Mouse (Mus musculus) liver, embryonic 12.5 days (tissue): Measurements from ENCODE around the gene Dnah2. TPM values are rescaled to one million over a fixed set of nuclear protein-coding genes. Genes with fewer than 3 reads are reported as not detected.
"Not testable (repeated sequence)": the region's sequence is repeated elsewhere in the genome, so short reads cannot be mapped to it uniquely, and the experiment has no call there.

Experiments used
- ATAC-seq: fragments of 200-750 bp; cut with Nextera tagmentation; 2 replicates; pipeline ENCODE4 v1.8.0; 2017; ENCODE audit warnings: moderate number of reproducible peaks, mild to moderate bottlenecking, moderate library complexity
- H3K27ac ChIP-seq: fragments of 300-500 bp; sonication (generic); 2 replicates; pipeline ENCODE4 v1.5.1; 2016; ENCODE audit warnings: mild to moderate bottlenecking
- H3K27me3 ChIP-seq: fragments of 300-500 bp; sonication (generic); replicated peaks from 2 replicates; pipeline ENCODE4 v1.6.1; 2016; ENCODE audit warnings: mild to moderate bottlenecking, moderate library complexity
- H3K36me3 ChIP-seq: fragments of 300-500 bp; sonication (generic); 2 replicates; pipeline ENCODE4 v1.6.1; 2016; ENCODE audit warnings: mild to moderate bottlenecking, moderate library complexity
- H3K4me1 ChIP-seq: fragments of 300-500 bp; sonication (generic); 2 replicates; pipeline ENCODE4 v1.6.1; 2016
- H3K4me2 ChIP-seq: fragments of 300-500 bp; sonication (generic); 2 replicates; pipeline ENCODE4 v1.6.1; 2016; ENCODE audit warnings: mild to moderate bottlenecking, moderate library complexity
- H3K4me3 ChIP-seq: fragments of 300-500 bp; sonication (generic); 2 replicates; pipeline ENCODE4 v1.5.1; 2016; ENCODE audit warnings: mild to moderate bottlenecking, moderate library complexity
- H3K9ac ChIP-seq: fragments of 300-500 bp; sonication (generic); 2 replicates; pipeline ENCODE4 v1.6.1; 2016; ENCODE audit warnings: mild to moderate bottlenecking, moderate library complexity
- H3K9me3 ChIP-seq: fragments of 300-500 bp; sonication (generic); replicated peaks from 2 replicates; pipeline ENCODE4 v1.6.1; 2016; ENCODE audit warnings: mild to moderate bottlenecking, moderate library complexity
- WGBS: fragments of 180-500 bp; shearing (Covaris S2); methylation state at CpG from one replicate; pipeline ENCODE4 v1.1.7; 2016; ENCODE audit not compliant: insufficient replicate concordance; 5-methylcytosine and 5-hydroxymethylcytosine counted together
- polyA plus RNA-seq: library from polyadenylated mRNA; unstranded; fragments of >200 nt; fragmentation: Nextera tagmentation; extraction: Ambion mirVana; gene quantifications from 2 replicates; pipeline ENCODE4 v1.2.1, GENCODE M21; 2016

The Dnah2 gene
- polyA plus RNA-seq, 1 experiment from 2014 or later, result 0.06 TPM

DNA sequence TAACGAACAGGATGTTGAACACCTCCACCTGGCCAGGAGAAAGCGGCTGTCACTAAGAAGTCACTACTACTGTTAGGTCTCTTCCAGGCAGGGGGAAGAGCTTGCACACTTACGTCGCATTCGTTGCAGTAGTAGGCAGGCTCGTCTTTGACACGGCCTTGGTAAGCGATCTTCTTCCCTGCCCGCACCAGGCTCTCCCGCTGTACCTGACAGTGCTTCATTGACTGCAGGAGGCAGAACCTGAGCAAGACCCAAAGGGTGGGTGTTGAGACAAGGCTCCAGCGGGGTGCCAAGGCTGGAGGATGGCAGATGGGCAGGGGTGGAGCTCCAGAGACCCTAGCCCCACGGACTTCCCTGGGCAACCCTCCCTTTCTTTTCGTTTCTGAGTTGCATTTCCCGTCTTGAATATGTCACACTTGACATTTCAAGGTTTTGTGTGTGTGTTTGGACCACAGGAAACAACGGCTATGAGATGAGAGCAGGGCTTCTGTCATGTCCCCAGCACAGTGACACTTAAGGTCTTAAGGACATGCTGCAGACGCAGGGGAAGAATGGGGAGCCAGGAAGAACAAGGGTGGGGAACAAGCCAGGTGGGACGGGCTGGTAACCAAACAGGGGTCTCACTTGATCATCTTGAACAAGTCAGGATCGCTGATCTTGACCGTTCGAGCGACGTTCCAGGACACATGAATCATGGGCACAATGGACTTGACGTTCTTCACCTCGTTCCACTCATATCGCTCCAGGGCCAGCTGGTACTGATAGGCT is 148.6 kb downstream of the Dnah2 start:
- H3K4me1 ChIP-seq, result peaks cover 46% of the 10 kb centered on the region
- peak overlapping the region; percentile 44 for H3K4me2 ChIP-seq
- H3K36me3 ChIP-seq, result peaks cover 59% of the 10 kb centered on the region
- no peaks in the 10 kb centered on the region for H3K9me3 ChIP-seq
- no peak overlapping the region for H3K4me3 ChIP-seq
- 80% methylated on average over 25 of the region's 25 CpGs for WGBS
- no peak for ATAC-seq
- peaks cover 8% of the 10 kb centered on the region; the same call in 1 of the 2 replicates for H3K27me3 ChIP-seq
- H3K9ac ChIP-seq, result no peak overlapping the region
- no peak overlapping the region for H3K27ac ChIP-seq

- peaks cover 8% of the 10 kb centered on the region; the same call in 1 of the 2 replicates for H3K27me3 ChIP-seq
- H3K36me3 ChIP-seq, result peaks cover 51% of the 10 kb centered on the region
- ATAC-seq, result no peak
- peak overlapping the region; percentile 94 for H3K4me2 ChIP-seq
- peak overlapping the region; percentile 6; the same call in 1 of the 2 replicates for H3K4me3 ChIP-seq
- no peak overlapping the region for H3K27ac ChIP-seq
- 64% methylated on average over 61 of the region's 66 CpGs for WGBS
- no peaks in the 10 kb centered on the region for H3K9me3 ChIP-seq
- H3K9ac ChIP-seq, result no peak overlapping the region
- peaks cover 48% of the 10 kb centered on the region for H3K4me1 ChIP-seq
Measured at GRCm38 (mm10) chr11:69399201-69400082, 149.5 kb downstream of the Dnah2 start.

- Histone ChIP-seq H3K27me3 (peaks cover 8% of the 10 kb centered on the region; the same call in 1 of the 2 replicates), H3K4me1 (peaks cover 52% of the 10 kb centered on the region), H3K36me3 (peaks cover 43% of the 10 kb centered on the region), H3K27ac (peak overlapping the region; percentile 95), H3K4me2 (peak overlapping the region; percentile 94), H3K9me3 (no peaks in the 10 kb centered on the region), H3K4me3 (peak overlapping the region; percentile 79; the same call in 1 of the 2 replicates), H3K9ac (peak overlapping the region; percentile 59; the same call in 1 of the 2 replicates)
- 43% methylated on average over 21 of the region's 21 CpGs for WGBS
- ATAC-seq, result no peak
Measured at GRCm38 (mm10) chr11:69398486-69399200, 150.3 kb downstream of the Dnah2 start.

GRCm38 (mm10) chr11:69398059-69398458 is 150.9 kb downstream of the Dnah2 start, which contains the start of gene Tmem88:
Gene Tmem88, minus strand, starts transcription at chr11:69398234.
- Histone ChIP-seq H3K9ac (peak within 1 kb of the TSS; percentile 91), H3K4me3 (peak within 1 kb of the TSS; percentile 79), H3K4me2 (peak within 1 kb of the TSS; percentile 94), H3K27ac (peak within 1 kb of the TSS; percentile 95), H3K4me1 (peaks cover 52% of the 10 kb centered on the region), H3K36me3 (peaks cover 37% of the 10 kb centered on the region), H3K9me3 (no peaks in the 10 kb centered on the region), H3K27me3 (peaks cover 8% of the 10 kb centered on the region; the same call in 1 of the 2 replicates)
- no peak for ATAC-seq
- WGBS, result 19% methylated on average over 16 of the region's 16 CpGs

DNA sequence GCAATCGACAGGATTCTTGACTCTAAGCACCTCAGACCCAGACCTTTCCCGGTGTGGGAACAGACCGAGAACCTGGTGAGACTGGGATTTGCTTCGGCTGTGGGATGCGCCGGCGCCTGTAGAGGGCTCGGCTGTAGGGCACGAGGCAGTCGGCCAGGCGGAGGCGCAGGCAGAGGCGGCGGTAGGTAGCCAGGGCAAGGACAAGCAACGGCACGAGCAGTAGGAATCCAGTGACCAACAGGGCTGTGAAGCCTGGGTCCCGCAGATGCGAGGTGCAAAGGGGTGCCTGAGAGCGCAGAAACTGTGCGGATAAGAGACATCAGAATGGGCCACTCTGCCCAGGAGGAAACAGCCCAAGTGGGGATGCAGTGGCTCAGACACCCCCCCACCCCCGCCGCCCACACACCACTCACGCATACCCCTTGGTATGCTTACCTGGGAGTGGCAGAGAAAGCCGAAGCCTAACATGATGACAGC is 151.3 kb downstream of the Dnah2 start:
- ATAC-seq, result no peak
- peak overlapping the region; percentile 79 for H3K4me3 ChIP-seq
- peak overlapping the region; percentile 59 for H3K9ac ChIP-seq
- peaks cover 52% of the 10 kb centered on the region for H3K4me1 ChIP-seq
- peaks cover 35% of the 10 kb centered on the region for H3K36me3 ChIP-seq
- 25% methylated on average over 24 of the region's 24 CpGs for WGBS
- peak overlapping the region; percentile 95 for H3K27ac ChIP-seq
- no peaks in the 10 kb centered on the region for H3K9me3 ChIP-seq
- peaks cover 8% of the 10 kb centered on the region; the same call in 1 of the 2 replicates for H3K27me3 ChIP-seq
- peak overlapping the region; percentile 94 for H3K4me2 ChIP-seq

DNA sequence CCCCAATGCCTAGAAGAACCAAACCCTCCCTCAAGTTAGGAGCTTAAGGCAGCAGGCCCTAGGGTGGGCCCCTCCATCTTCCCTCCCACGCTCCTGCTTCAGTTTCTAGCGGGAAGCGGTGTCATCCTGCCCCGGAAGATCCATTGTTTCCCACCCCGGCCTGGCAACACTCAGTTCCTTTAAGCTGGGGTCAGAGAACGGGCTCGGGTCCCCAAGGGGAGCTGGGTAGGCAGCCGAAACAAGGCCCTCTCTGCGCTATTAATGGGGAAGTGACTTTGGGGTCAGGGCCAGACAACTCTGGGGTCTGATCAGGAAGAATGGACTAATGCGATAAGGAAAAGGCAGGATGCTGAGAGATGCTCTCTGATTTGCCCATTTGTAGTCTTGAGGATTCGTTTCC is 152.1 kb downstream of the Dnah2 start:
- 9% methylated on average over 11 of the region's 11 CpGs for WGBS

GRCm38 (mm10) chr11:69395634-69396373 is 153.1 kb downstream of the Dnah2 start:
- 1% methylated on average over 48 of the region's 48 CpGs for WGBS
- Histone ChIP-seq H3K4me2 (peak overlapping the region; percentile 94), H3K27ac (peak overlapping the region; percentile 95), H3K9ac (peak overlapping the region; percentile 91), H3K9me3 (no peaks in the 10 kb centered on the region), H3K36me3 (peaks cover 25% of the 10 kb centered on the region), H3K4me1 (peaks cover 45% of the 10 kb centered on the region), H3K4me3 (peak overlapping the region; percentile 79), H3K27me3 (peaks cover 8% of the 10 kb centered on the region; the same call in 1 of the 2 replicates)
- peak; percentile 86 for ATAC-seq

More for the DNA sequence above, 152.1 kb downstream of the Dnah2 start:
- Histone ChIP-seq H3K27ac (peak overlapping the region; percentile 95), H3K36me3 (peaks cover 34% of the 10 kb centered on the region), H3K4me1 (peaks cover 52% of the 10 kb centered on the region), H3K4me3 (peak overlapping the region; percentile 79), H3K9ac (peak overlapping the region; percentile 91), H3K4me2 (peak overlapping the region; percentile 94), H3K9me3 (no peaks in the 10 kb centered on the region), H3K27me3 (peaks cover 8% of the 10 kb centered on the region; the same call in 1 of the 2 replicates)
- no peak for ATAC-seq

- not testable (repeated sequence) for H3K27me3 ChIP-seq, H3K9me3 ChIP-seq
- under 1% methylated on average over 21 of the region's 24 CpGs for WGBS
- peak within 1 kb of the TSS; percentile 91 for H3K9ac ChIP-seq
- peak within 1 kb of the TSS; percentile 79 for H3K4me3 ChIP-seq
- H3K27ac ChIP-seq, result peak within 1 kb of the TSS; percentile 95
- H3K36me3 ChIP-seq, result peaks cover 19% of the 10 kb centered on the region
- H3K4me1 ChIP-seq, result peaks cover 44% of the 10 kb centered on the region
- ATAC-seq, result peak; percentile 76
- H3K4me2 ChIP-seq, result peak within 1 kb of the TSS; percentile 94
Measured at GRCm38 (mm10) chr11:69395235-69395633, 153.7 kb downstream of the Dnah2 start, which contains the start of the genes Naa38 and Cyb5d1. Gene Naa38, plus strand, starts transcription at chr11:69395487. Gene Cyb5d1, minus strand, starts transcription at chr11:69395631.

DNA sequence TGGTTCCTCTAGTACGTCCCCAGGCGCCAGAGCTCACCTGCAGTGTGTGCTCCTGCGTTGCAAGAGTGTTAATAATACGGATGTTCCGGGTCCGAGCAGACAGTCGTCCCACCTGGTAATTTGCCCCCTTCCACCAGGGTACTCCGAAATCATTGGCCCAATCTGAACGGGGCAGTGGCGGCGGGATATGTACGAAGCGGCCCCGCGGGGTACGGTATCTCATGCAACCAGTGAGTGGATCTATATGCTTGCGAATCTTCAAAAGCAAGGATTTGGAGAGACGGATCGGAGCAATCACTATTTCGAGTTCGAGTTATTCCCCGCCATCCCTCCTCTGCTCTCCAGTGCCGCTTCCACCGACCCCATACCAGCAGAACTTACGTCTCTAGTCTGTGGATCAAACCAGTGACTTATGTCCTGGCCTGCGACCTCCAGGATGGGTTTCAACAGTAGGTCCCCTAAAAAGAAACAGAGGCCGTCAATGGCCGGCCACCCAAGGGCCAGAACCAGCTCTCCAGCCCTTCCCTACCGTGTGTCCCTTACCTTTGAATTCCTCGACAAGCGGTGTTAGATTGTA is 154.2 kb downstream of the Dnah2 start:
- not testable (repeated sequence) for H3K27me3 ChIP-seq, H3K9me3 ChIP-seq, ATAC-seq
- H3K4me1 ChIP-seq, result peaks cover 44% of the 10 kb centered on the region
- peak overlapping the region; percentile 79 for H3K4me3 ChIP-seq
- H3K27ac ChIP-seq, result peak overlapping the region; percentile 95
- H3K4me2 ChIP-seq, result peak overlapping the region; percentile 94
- peak overlapping the region; percentile 91 for H3K9ac ChIP-seq
- WGBS, result 1% methylated on average over 31 of the region's 31 CpGs
- peaks cover 14% of the 10 kb centered on the region for H3K36me3 ChIP-seq

DNA sequence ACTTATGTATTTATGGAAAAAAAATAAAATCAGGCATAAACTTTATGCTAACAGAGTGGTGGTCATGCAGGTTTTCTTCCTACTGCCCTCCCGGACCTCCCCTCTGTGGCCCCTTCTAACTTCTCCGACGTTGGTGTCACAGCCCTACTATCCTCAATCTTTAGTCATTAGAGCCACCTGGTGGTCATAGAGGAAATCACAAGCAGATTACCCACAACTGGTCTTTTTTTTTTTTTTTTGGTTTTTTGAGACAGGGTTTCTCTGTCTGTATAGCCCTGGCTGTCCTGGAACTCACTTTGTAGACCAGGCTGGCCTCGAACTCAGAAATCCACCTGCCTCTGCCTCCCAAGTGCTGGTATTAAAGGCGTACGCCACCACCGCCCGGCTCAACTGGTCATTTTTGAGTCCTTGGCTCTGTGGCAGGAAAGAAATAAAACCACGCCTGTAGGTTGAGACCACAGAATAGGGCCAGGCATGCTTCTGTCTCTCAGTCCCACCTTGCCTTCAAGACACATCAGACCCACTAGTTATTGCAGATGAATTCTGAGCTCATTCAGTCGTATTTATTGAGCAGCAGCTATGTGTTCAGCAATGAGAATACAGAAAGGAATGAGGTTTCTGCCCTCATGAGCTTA is 158.4 kb downstream of the Dnah2 start:
- Histone ChIP-seq H3K4me1 (peaks cover 13% of the 10 kb centered on the region), H3K27me3 (no peaks in the 10 kb centered on the region), H3K36me3 (peaks cover 9% of the 10 kb centered on the region), H3K27ac (no peak overlapping the region), H3K9me3 (no peaks in the 10 kb centered on the region), H3K4me3 (no peak overlapping the region), H3K4me2 (no peak overlapping the region), H3K9ac (no peak overlapping the region)
- no peak for ATAC-seq
- 40% methylated on average over 10 of the region's 10 CpGs for WGBS
